Mouse (Mus musculus) liver, embryonic 16.5 days (tissue): ENCODE measurements around the gene Tiam1. TPM values are rescaled to one million over a fixed set of nuclear protein-coding genes. Genes with fewer than 3 reads are reported as not detected.

Source experiments
- ATAC-seq: fragments of 200-750 bp; cut with Nextera tagmentation; 2 replicates; pipeline ENCODE4 v1.8.0; 2017; ENCODE audit warnings: low read depth, mild to moderate bottlenecking, moderate number of reproducible peaks, moderate library complexity
- H3K27ac ChIP-seq: fragments of 300-500 bp; sonication (generic); 2 replicates; pipeline ENCODE4 v1.5.1; 2014; ENCODE audit warnings: mild to moderate bottlenecking, low read length
- H3K27me3 ChIP-seq: fragments of 300-500 bp; sonication (generic); 2 replicates; pipeline ENCODE4 v1.6.1; 2014; ENCODE audit warnings: low read depth, low read length, mixed read lengths; ENCODE audit not compliant: control insufficient read depth, insufficient read depth
- H3K36me3 ChIP-seq: fragments of 300-500 bp; sonication (generic); 2 replicates; pipeline ENCODE4 v1.6.1; 2014; ENCODE audit warnings: mild to moderate bottlenecking; ENCODE audit not compliant: control insufficient read depth, insufficient read depth
- H3K4me1 ChIP-seq: fragments of 300-500 bp; sonication (generic); 2 replicates; pipeline ENCODE4 v1.6.1; 2014; ENCODE audit warnings: low read depth, low read length, mixed read lengths; ENCODE audit not compliant: control insufficient read depth
- H3K4me2 ChIP-seq: fragments of 300-500 bp; sonication (generic); 2 replicates; pipeline ENCODE4 v1.6.1; 2014; ENCODE audit warnings: low read depth, low read length, mixed read lengths
- H3K4me3 ChIP-seq: fragments of 300-500 bp; sonication (generic); 2 replicates; pipeline ENCODE4 v1.5.1; 2014; ENCODE audit warnings: low read depth, mild to moderate bottlenecking, low read length
- H3K9ac ChIP-seq: fragments of 300-500 bp; sonication (generic); 2 replicates; pipeline ENCODE4 v1.6.1; 2014; ENCODE audit warnings: low read depth, low read length
- H3K9me3 ChIP-seq: fragments of 300-500 bp; sonication (generic); replicated peaks from 2 replicates; pipeline ENCODE4 v1.6.1; 2016; ENCODE audit warnings: low read length; ENCODE audit not compliant: control insufficient read depth
- WGBS: fragments of 180-500 bp; shearing (Covaris S2); extraction: QIAGEN DNeasy Blood & Tissue Kit; methylation state at CpG from one replicate; pipeline ENCODE4 v1.1.7; 2014; ENCODE audit not compliant: insufficient replicate concordance; 5-methylcytosine and 5-hydroxymethylcytosine counted together
- polyA plus RNA-seq: library from polyadenylated mRNA; unstranded; fragments of >200 nt; fragmentation: Nextera tagmentation; extraction: Ambion mirVana; gene quantifications from 2 replicates; pipeline ENCODE4 v1.2.1, GENCODE M21; 2015

Tiam1 gene
- polyA plus RNA-seq, 1 experiment from 2014 or later, result 4.2 TPM

GRCm38 (mm10) chr16:90128361-90128760, 15.2 kb downstream of the Tiam1 start:
- no peak overlapping the region for H3K4me2 ChIP-seq
- H3K27ac ChIP-seq, result no peak overlapping the region
- no peak overlapping the region for H3K9ac ChIP-seq
- no peaks in the 10 kb centered on the region for H3K4me1 ChIP-seq
- no peaks in the 10 kb centered on the region for H3K27me3 ChIP-seq
- no peak overlapping the region for H3K4me3 ChIP-seq
- ATAC-seq, result no peak
- H3K9me3 ChIP-seq, result no peaks in the 10 kb centered on the region
- H3K36me3 ChIP-seq, result no peaks in the 10 kb centered on the region
- whole genome bisulfite sequencing, result 51% methylated on average over 8 of the region's 8 CpGs

- no peaks in the 10 kb centered on the region for H3K27me3 ChIP-seq
- no peak overlapping the region for H3K27ac ChIP-seq
- no peak overlapping the region for H3K4me3 ChIP-seq
- ATAC-seq, result no peak
- H3K4me2 ChIP-seq, result no peak overlapping the region
- no peaks in the 10 kb centered on the region for H3K9me3 ChIP-seq
- no peak overlapping the region for H3K9ac ChIP-seq
- 61% methylated on average over 21 of the region's 21 CpGs for WGBS
- H3K36me3 ChIP-seq, result no peaks in the 10 kb centered on the region
- H3K4me1 ChIP-seq, result no peaks in the 10 kb centered on the region
Observed at GRCm38 (mm10) chr16:90125318-90126314, 18.0 kb downstream of the Tiam1 start.

GRCm38 (mm10) chr16:90123091-90123490, 20.5 kb downstream of the Tiam1 start:
- Histone ChIP-seq H3K27ac (no peak overlapping the region), H3K9me3 (peaks cover 5% of the 10 kb centered on the region; the same call in 1 of the 2 replicates), H3K4me3 (no peak overlapping the region), H3K9ac (no peak overlapping the region), H3K4me2 (no peak overlapping the region), H3K27me3 (no peaks in the 10 kb centered on the region), H3K4me1 (no peaks in the 10 kb centered on the region), H3K36me3 (no peaks in the 10 kb centered on the region)
- no peak for ATAC-seq
- WGBS, result 77% methylated on average over 6 of the region's 6 CpGs

- no peaks in the 10 kb centered on the region for H3K27me3 ChIP-seq
- H3K36me3 ChIP-seq, result no peaks in the 10 kb centered on the region
- H3K4me1 ChIP-seq, result no peaks in the 10 kb centered on the region
- H3K9ac ChIP-seq, result no peak overlapping the region
- H3K4me2 ChIP-seq, result no peak overlapping the region
- H3K27ac ChIP-seq, result no peak overlapping the region
- peaks cover 5% of the 10 kb centered on the region; the same call in 1 of the 2 replicates for H3K9me3 ChIP-seq
- ATAC-seq, result no peak
- H3K4me3 ChIP-seq, result no peak overlapping the region
- 60% methylated on average over 9 of the region's 9 CpGs for WGBS
Observed at GRCm38 (mm10) chr16:90122439-90122838, 21.1 kb downstream of the Tiam1 start.

GRCm38 (mm10) chr16:90121799-90122198, 21.8 kb downstream of the Tiam1 start:
- Histone ChIP-seq H3K9ac (no peak overlapping the region), H3K27me3 (no peaks in the 10 kb centered on the region), H3K27ac (no peak overlapping the region), H3K9me3 (peaks cover 5% of the 10 kb centered on the region; the same call in 1 of the 2 replicates), H3K4me2 (no peak overlapping the region), H3K4me3 (no peak overlapping the region), H3K36me3 (no peaks in the 10 kb centered on the region), H3K4me1 (no peaks in the 10 kb centered on the region)
- 82% methylated on average over 13 of the region's 13 CpGs for WGBS
- ATAC-seq, result no peak

GRCm38 (mm10) chr16:90119969-90120368, 23.6 kb downstream of the Tiam1 start:
- H3K27ac ChIP-seq, result no peak overlapping the region

GRCm38 (mm10) chr16:90116637-90117182, 26.9 kb downstream of the Tiam1 start:
- Histone ChIP-seq H3K36me3 (no peaks in the 10 kb centered on the region), H3K4me1 (no peaks in the 10 kb centered on the region)
- ATAC-seq, result no peak

More at GRCm38 (mm10) chr16:90119969-90120368, 23.6 kb downstream of the Tiam1 start:
- H3K36me3 ChIP-seq, result no peaks in the 10 kb centered on the region
- H3K27me3 ChIP-seq, result no peaks in the 10 kb centered on the region
- H3K9ac ChIP-seq, result no peak overlapping the region
- H3K4me3 ChIP-seq, result no peak overlapping the region
- H3K4me2 ChIP-seq, result no peak overlapping the region
- no peak for ATAC-seq
- H3K4me1 ChIP-seq, result no peaks in the 10 kb centered on the region
- 92% methylated on average over 4 of the region's 4 CpGs for WGBS
- peaks cover 5% of the 10 kb centered on the region; the same call in 1 of the 2 replicates for H3K9me3 ChIP-seq

GRCm38 (mm10) chr16:90112577-90113155, 30.9 kb downstream of the Tiam1 start:
- H3K27me3 ChIP-seq, result no peaks in the 10 kb centered on the region
- H3K9me3 ChIP-seq, result no peaks in the 10 kb centered on the region
- H3K4me2 ChIP-seq, result no peak overlapping the region
- no peaks in the 10 kb centered on the region for H3K4me1 ChIP-seq
- WGBS, result 54% methylated on average over 11 of the region's 11 CpGs
- no peaks in the 10 kb centered on the region for H3K36me3 ChIP-seq
- H3K27ac ChIP-seq, result no peak overlapping the region
- no peak overlapping the region for H3K9ac ChIP-seq
- peak; percentile 43 for ATAC-seq
- H3K4me3 ChIP-seq, result no peak overlapping the region

More at GRCm38 (mm10) chr16:90116637-90117182, 26.9 kb downstream of the Tiam1 start:
- H3K27ac ChIP-seq, result no peak overlapping the region
- no peak overlapping the region for H3K9ac ChIP-seq
- 72% methylated on average over 13 of the region's 13 CpGs for WGBS
- H3K4me2 ChIP-seq, result no peak overlapping the region
- no peaks in the 10 kb centered on the region for H3K27me3 ChIP-seq
- peaks cover 5% of the 10 kb centered on the region; the same call in 1 of the 2 replicates for H3K9me3 ChIP-seq
- no peak overlapping the region for H3K4me3 ChIP-seq
